8 mouse cellular contexts compared by ENCODE assay signal in genomic region chr11:57646940-57647339, GRCm38 (mm10). TPM values are rescaled to one million over a fixed set of nuclear protein-coding genes. Genes with fewer than 3 reads are reported as not detected.
DNase-seq lines count a peak whose midpoint lies in the region; ATAC-seq and TF ChIP-seq lines count a peak whose summit lies in the region.

No protein-coding gene starts in this region.

- no peak overlapping the region for H3K27ac ChIP-seq in kidney, adult 2 months (ENCODE audit: insufficient read depth, low read depth, low read length)
- no peak overlapping the region for H3K27ac ChIP-seq in embryonic facial prominence, embryonic 10.5 days (replicated peaks)
- no peak overlapping the region for H3K27ac ChIP-seq in hindbrain, embryonic 15.5 days (replicated peaks)
- no peak overlapping the region for H3K27ac ChIP-seq in midbrain, embryonic 15.5 days

- H3K4me2 ChIP-seq in hindbrain, embryonic 15.5 days: peak overlapping the region; percentile 99
- peak overlapping the region; percentile 94 for H3K4me2 ChIP-seq in midbrain, embryonic 15.5 days

- TF ChIP-seq POLR2A in kidney, adult 2 months (IDR thresholded peaks at IDR 0.05; ENCODE audit: low read depth, low read length): no peak

- no peaks in the 10 kb centered on the region for H3K27me3 ChIP-seq in kidney, adult 2 months (replicated peaks; ENCODE audit: control insufficient read depth, insufficient read depth, low read length)
- peaks cover 5% of the 10 kb centered on the region; the same call in 1 of the 2 replicates for H3K27me3 ChIP-seq in embryonic facial prominence, embryonic 10.5 days (replicated peaks; ENCODE audit: low read depth, poor library complexity, severe bottlenecking)
- no peaks in the 10 kb centered on the region for H3K27me3 ChIP-seq in hindbrain, embryonic 15.5 days
- H3K27me3 ChIP-seq in midbrain, embryonic 15.5 days (replicated peaks): no peaks in the 10 kb centered on the region

- WGBS in kidney, adult 2 months: 70% methylated on average over 8 of the region's 8 CpGs
- WGBS in embryonic facial prominence, embryonic 10.5 days: 86% methylated on average over 8 of the region's 8 CpGs
- 73% methylated on average over 8 of the region's 8 CpGs for WGBS in hindbrain, embryonic 15.5 days
- WGBS in midbrain, embryonic 15.5 days: 76% methylated on average over 8 of the region's 8 CpGs

- TF ChIP-seq CTCF in kidney, adult 2 months (conservative IDR thresholded peaks at IDR 0.05; ENCODE audit: insufficient read depth, insufficient read length, low read depth, low read length): no peak

- H3K9ac ChIP-seq in hindbrain, embryonic 15.5 days: no peak overlapping the region
- no peak overlapping the region for H3K9ac ChIP-seq in midbrain, embryonic 15.5 days

- H3K36me3 ChIP-seq in kidney, adult 2 months (ENCODE audit: control insufficient read depth, insufficient read depth, low read length): no peaks in the 10 kb centered on the region
- peaks cover 5% of the 10 kb centered on the region; the same call in 1 of the 2 replicates for H3K36me3 ChIP-seq in embryonic facial prominence, embryonic 10.5 days (replicated peaks)
- H3K36me3 ChIP-seq in hindbrain, embryonic 15.5 days: no peaks in the 10 kb centered on the region
- H3K36me3 ChIP-seq in midbrain, embryonic 15.5 days (replicated peaks): no peaks in the 10 kb centered on the region

- H3K9me3 ChIP-seq in embryonic facial prominence, embryonic 10.5 days: no peaks in the 10 kb centered on the region
- H3K9me3 ChIP-seq in hindbrain, embryonic 15.5 days: no peaks in the 10 kb centered on the region
- no peaks in the 10 kb centered on the region for H3K9me3 ChIP-seq in midbrain, embryonic 15.5 days

- no peak for ATAC-seq in hindbrain, embryonic 15.5 days (ENCODE audit: low FRiP score, low read depth)
- no peak for ATAC-seq in midbrain, embryonic 15.5 days (replicated peaks)
- ATAC-seq in erythroid progenitor cell, adult 5-6 weeks (replicated peaks; ENCODE audit: low FRiP score, poor library complexity, severe bottlenecking): no peak
- ATAC-seq in activated CD4-positive, CD25-positive, alpha-beta regulatory T cell, adult 4 months: no peak

- H3K4me1 ChIP-seq in kidney, adult 2 months (ENCODE audit: control insufficient read depth, insufficient read depth, low read length): no peaks in the 10 kb centered on the region
- H3K4me1 ChIP-seq in embryonic facial prominence, embryonic 10.5 days: peaks cover 76% of the 10 kb centered on the region
- H3K4me1 ChIP-seq in hindbrain, embryonic 15.5 days (replicated peaks): peaks cover 51% of the 10 kb centered on the region
- peaks cover 59% of the 10 kb centered on the region for H3K4me1 ChIP-seq in midbrain, embryonic 15.5 days

- no peak for DNase-seq in kidney, adult 2 months
- no peak for DNase-seq in kidney, postnatal 10 days
- no peak for DNase-seq in embryonic facial prominence, embryonic 10.5 days (ENCODE audit: low spot score)
- DNase-seq in cerebellum, postnatal 36 days: no peak

- H3K4me3 ChIP-seq in kidney, adult 2 months (ENCODE audit: insufficient read depth, low read depth, low read length): peak overlapping the region; percentile 10; the same call in 1 of the 2 replicates
- peak overlapping the region; percentile 78 for H3K4me3 ChIP-seq in embryonic facial prominence, embryonic 10.5 days
- H3K4me3 ChIP-seq in hindbrain, embryonic 15.5 days: 0 out of 2 replicates have a peak overlapping the region, but pooled peaks have one; percentile 82
- H3K4me3 ChIP-seq in midbrain, embryonic 15.5 days: peak overlapping the region; percentile 78

RNA-seq across cellular contexts. Expression of gene Galnt10, which starts 1.7 kb away (rescaled TPM):
- 10.5 and 11.1 TPM in 2 replicates for polyA plus RNA-seq in kidney, adult 2 months (2012; rRNA removed)
- 18.8 and 20.1 TPM in 2 replicates for polyA plus RNA-seq in embryonic facial prominence, embryonic 10.5 days (2016; fragmentation: Nextera tagmentation; extraction: Ambion mirVana)
- polyA plus RNA-seq in hindbrain, embryonic 15.5 days (2015; fragmentation: Nextera tagmentation; extraction: Ambion mirVana): 14.6 and 15.4 TPM in 2 replicates
- 16.4 and 16.5 TPM in 2 replicates for polyA plus RNA-seq in midbrain, embryonic 15.5 days (2015; fragmentation: Nextera tagmentation; extraction: Ambion mirVana)
- total RNA-seq in erythroid progenitor cell, adult 5-6 weeks (2015; ENCODE audit: low replicate concordance): 50.5 and 56.6 TPM in 2 replicates
- total RNA-seq in erythroid progenitor cell, adult 5-6 weeks (2017; ENCODE audit: low replicate concordance): 81.6 and 90.9 TPM in 2 replicates
- 1 to 10 TPM; 4.1 to 7.6 TPM for polyA plus RNA-seq in activated CD4-positive, CD25-positive, alpha-beta regulatory T cell, adult 4 months (2017; shearing (Covaris generic))

Comparison
In these comparisons a context has a peak if more than half of its experiments do, and no peak if none do; other contexts are left out.
1. H3K4me3 ChIP-seq: peak in every context shown above with its lines; median percentile 82 in hindbrain, embryonic 15.5 days; 78 in embryonic facial prominence, embryonic 10.5 days; 78 in midbrain, embryonic 15.5 days; 10 in kidney, adult 2 months.